Mouse (Mus musculus) lung, postnatal 0 days (tissue): ENCODE results near the gene Elk4.

ENCODE experiments used
- CTCF ChIP-seq: IDR thresholded peaks from 2 replicates; pipeline ENCODE4 v1.5.1; 2016; ENCODE audit warnings: antibody characterized with exemption, mild to moderate bottlenecking
- EP300 ChIP-seq: IDR thresholded peaks from 2 replicates; pipeline ENCODE4 v1.6.1; 2016; ENCODE audit warnings: antibody characterized with exemption, mild to moderate bottlenecking, control low read depth

GRCm38 (mm10) chr1:132011785-132012184, 4.4 kb downstream of the Elk4 start:
- TF ChIP-seq CTCF (no peak), EP300 (no peak)
